ENCODE assay signal across 8 mouse cellular contexts in genomic region chr17:56989467-56990114, GRCm38 (mm10). TPM values are rescaled to one million over a fixed set of nuclear protein-coding genes. Genes with fewer than 3 reads are reported as not detected.
A peak's percentile ranks its signal among the peaks of the same experiment; 100 is the strongest.
DNase-seq lines count a peak whose midpoint lies in the region; ATAC-seq and TF ChIP-seq lines count a peak whose summit lies in the region.

No protein-coding gene starts in this region.

- peak; percentile 93 for ATAC-seq in forebrain, postnatal 0 days
- ATAC-seq in lung, embryonic 14.5 days (ENCODE audit: insufficient read depth), result peak; percentile 93

- H3K9me3 ChIP-seq in forebrain, postnatal 0 days (ENCODE audit: low read length), result no peaks in the 10 kb centered on the region
- no peaks in the 10 kb centered on the region for H3K9me3 ChIP-seq in lung, embryonic 14.5 days (ENCODE audit: low read depth, low read length)

- TF ChIP-seq POLR2A in olfactory bulb, adult 2 months (IDR thresholded peaks at IDR 0.05; ENCODE audit: insufficient read depth, low read depth, low read length), result no peak; the same call in 1 of the 2 replicates

- H3K36me3 ChIP-seq in forebrain, postnatal 0 days (ENCODE audit: insufficient read depth), result peaks cover 24% of the 10 kb centered on the region
- peaks cover 32% of the 10 kb centered on the region for H3K36me3 ChIP-seq in lung, embryonic 14.5 days (ENCODE audit: insufficient read depth)

- peak overlapping the region; percentile 79 for H3K27ac ChIP-seq in forebrain, postnatal 0 days (ENCODE audit: low read depth, low read length)
- peak overlapping the region; percentile 67 for H3K27ac ChIP-seq in lung, embryonic 14.5 days (ENCODE audit: low read depth)
- peak overlapping the region; percentile 46; the same call in 1 of the 2 replicates for H3K27ac ChIP-seq in olfactory bulb, adult 2 months (ENCODE audit: insufficient read depth, low read depth, low read length)

- peaks cover 8% of the 10 kb centered on the region; the same call in 1 of the 2 replicates for H3K4me1 ChIP-seq in forebrain, postnatal 0 days (ENCODE audit: insufficient read depth)
- peaks cover 5% of the 10 kb centered on the region; the same call in 1 of the 2 replicates for H3K4me1 ChIP-seq in lung, embryonic 14.5 days (ENCODE audit: insufficient read depth)
- peaks cover 12% of the 10 kb centered on the region for H3K4me1 ChIP-seq in olfactory bulb, adult 2 months (ENCODE audit: control insufficient read depth, insufficient read depth, low read length)

- 2% methylated on average over 25 of the region's 25 CpGs for WGBS in forebrain, postnatal 0 days
- 3% methylated on average over 25 of the region's 25 CpGs for WGBS in lung, embryonic 14.5 days
- 1% methylated on average over 25 of the region's 25 CpGs for WGBS in olfactory bulb, adult 2 months

- DNase-seq in right cerebral cortex, adult 18-20 months, result peak; percentile 88
- DNase-seq in right cerebral cortex, postnatal 25 days, result no peak
- peak; percentile 78 for DNase-seq in c-Kit-positive CD71-positive TER-119-negative erythroid progenitor cells, embryonic 14.5 days (ENCODE audit: low read depth)
- DNase-seq in forebrain, postnatal 0 days, result peak; percentile 94
- peak; percentile 83 for DNase-seq in kidney, postnatal 10 days
- DNase-seq in lung, embryonic 14.5 days, result peak; percentile 93
- DNase-seq in ovary, postnatal 10 days (ENCODE audit: low spot score), result no peak

- H3K4me3 ChIP-seq in forebrain, postnatal 0 days (ENCODE audit: low read depth, low read length), result peak overlapping the region; percentile 69
- H3K4me3 ChIP-seq in lung, embryonic 14.5 days (ENCODE audit: low read depth, low read length), result peak overlapping the region; percentile 83
- H3K4me3 ChIP-seq in olfactory bulb, adult 2 months (ENCODE audit: insufficient read depth, low read depth, low read length), result peak overlapping the region; percentile 71

- no peak for TF ChIP-seq CTCF in forebrain, postnatal 0 days (IDR thresholded peaks at IDR 0.05; ENCODE audit: low read depth)
- no peak for TF ChIP-seq CTCF in lung, embryonic 14.5 days (IDR thresholded peaks at IDR 0.05; ENCODE audit: low read depth)
- no peak for TF ChIP-seq CTCF in olfactory bulb, adult 2 months (IDR thresholded peaks at IDR 0.05; ENCODE audit: insufficient read depth, low read depth, low read length)

- H3K4me2 ChIP-seq in forebrain, postnatal 0 days (ENCODE audit: low read depth), result peak overlapping the region; percentile 69
- peak overlapping the region; percentile 86 for H3K4me2 ChIP-seq in lung, embryonic 14.5 days

- H3K9ac ChIP-seq in forebrain, postnatal 0 days, result peak overlapping the region; percentile 85
- peak overlapping the region; percentile 77 for H3K9ac ChIP-seq in lung, embryonic 14.5 days

- no peaks in the 10 kb centered on the region for H3K27me3 ChIP-seq in forebrain, postnatal 0 days (ENCODE audit: insufficient read depth, low read length)
- no peaks in the 10 kb centered on the region for H3K27me3 ChIP-seq in lung, embryonic 14.5 days (ENCODE audit: insufficient read depth, low read length)

RNA-seq across cellular contexts. Expression of gene Clpp, which starts 0.5 kb away (rescaled TPM):
- 105 and 109 TPM in 2 replicates for total RNA-seq in forebrain, postnatal 0 days (2014; rRNA removed)
- 159 and 185 TPM in 2 replicates for polyA plus RNA-seq in forebrain, postnatal 0 days (2015; fragmentation: Nextera tagmentation; extraction: Ambion mirVana)
- polyA plus RNA-seq in lung, embryonic 14.5 days (2014; fragmentation: Nextera tagmentation; extraction: Ambion mirVana), result 146 and 158 TPM in 2 replicates
- polyA plus RNA-seq in olfactory bulb, adult 2 months (2012; ENCODE audit: insufficient read depth, insufficient read length, low replicate concordance, missing spikeins), result not detected in 2 replicates

RNA-seq across cellular contexts. Expression of gene Alkbh7, which starts 7.5 kb away (rescaled TPM):
- 44.2 and 50.7 TPM in 2 replicates for total RNA-seq in forebrain, postnatal 0 days (2014; rRNA removed)
- polyA plus RNA-seq in forebrain, postnatal 0 days (2015; fragmentation: Nextera tagmentation; extraction: Ambion mirVana), result 52.2 and 56.4 TPM in 2 replicates
- 39.0 and 39.8 TPM in 2 replicates for polyA plus RNA-seq in lung, embryonic 14.5 days (2014; fragmentation: Nextera tagmentation; extraction: Ambion mirVana)
- polyA plus RNA-seq in olfactory bulb, adult 2 months (2012; ENCODE audit: insufficient read depth, insufficient read length, low replicate concordance, missing spikeins), result not detected in 2 replicates

RNA-seq across cellular contexts. Expression of gene Acer1, which starts 7.7 kb away (rescaled TPM):
- not detected in 2 replicates for total RNA-seq in forebrain, postnatal 0 days (2014; rRNA removed)
- polyA plus RNA-seq in forebrain, postnatal 0 days (2015; fragmentation: Nextera tagmentation; extraction: Ambion mirVana), result not detected in 2 replicates
- polyA plus RNA-seq in lung, embryonic 14.5 days (2014; fragmentation: Nextera tagmentation; extraction: Ambion mirVana), result not detected in 2 replicates
- polyA plus RNA-seq in olfactory bulb, adult 2 months (2012; ENCODE audit: insufficient read depth, insufficient read length, low replicate concordance, missing spikeins), result not detected in 2 replicates

RNA-seq across cellular contexts. Expression of gene Pspn, which starts 10.2 kb away (rescaled TPM):
- not detected in 2 replicates for total RNA-seq in forebrain, postnatal 0 days (2014; rRNA removed)
- not detected in 2 replicates for polyA plus RNA-seq in forebrain, postnatal 0 days (2015; fragmentation: Nextera tagmentation; extraction: Ambion mirVana)
- 0.46 and 1.0 TPM in 2 replicates for polyA plus RNA-seq in lung, embryonic 14.5 days (2014; fragmentation: Nextera tagmentation; extraction: Ambion mirVana)
- polyA plus RNA-seq in olfactory bulb, adult 2 months (2012; ENCODE audit: insufficient read depth, insufficient read length, low replicate concordance, missing spikeins), result not detected in 2 replicates

RNA-seq across cellular contexts. Expression of gene Gtf2f1, which starts 21.5 kb away (rescaled TPM):
- total RNA-seq in forebrain, postnatal 0 days (2014; rRNA removed), result 59.1 and 63.1 TPM in 2 replicates
- 76.8 and 83.0 TPM in 2 replicates for polyA plus RNA-seq in forebrain, postnatal 0 days (2015; fragmentation: Nextera tagmentation; extraction: Ambion mirVana)
- 53.2 and 60.2 TPM in 2 replicates for polyA plus RNA-seq in lung, embryonic 14.5 days (2014; fragmentation: Nextera tagmentation; extraction: Ambion mirVana)
- not detected in 2 replicates for polyA plus RNA-seq in olfactory bulb, adult 2 months (2012; ENCODE audit: insufficient read depth, insufficient read length, low replicate concordance, missing spikeins)

Comparison
In these comparisons a context has a peak if more than half of its experiments do, and no peak if none do; other contexts are left out.
1. DNase-seq: peak in right cerebral cortex, adult 18-20 months (single experiment), c-Kit-positive CD71-positive TER-119-negative erythroid progenitor cells, embryonic 14.5 days (single experiment), forebrain, postnatal 0 days (single experiment), kidney, postnatal 10 days (single experiment) and lung, embryonic 14.5 days (single experiment); none in right cerebral cortex, postnatal 25 days (single experiment) and ovary, postnatal 10 days (single experiment).
2. RNA of gene Clpp, which starts 0.5 kb away (polyA plus RNA-seq): 159 to 185 TPM in forebrain, postnatal 0 days and 146 to 158 TPM in lung, embryonic 14.5 days; not detected in olfactory bulb, adult 2 months; every median in the first group is over 100 times any median in the second.
3. Peak in every context shown above with its lines, with median percentiles within 50 percentile points of each other: H3K27ac ChIP-seq and H3K4me3 ChIP-seq.